Mouse (Mus musculus): ENCODE data around the gene Bloc1s6. TPM values are rescaled to one million over a fixed set of nuclear protein-coding genes. Genes with fewer than 3 reads are reported as not detected.

Bloc1s6 gene
- polyA plus RNA-seq, 2 experiments, result 38.5 to 40.6 TPM

GRCm38 (mm10) chr2:122716301-122716842 lies 21.9 kb upstream of the Bloc1s6 start:
- WGBS, result 89% methylated on average over 3 of the region's 3 CpGs
- TF ChIP-seq POLR2A (IDR thresholded peaks at IDR 0.05; ENCODE audit: borderline replicate concordance, extremely low read depth, insufficient read depth, insufficient read length), result no peak
- ATAC-seq (ENCODE audit: low FRiP score, low read depth), result no peak

GRCm38 (mm10) chr2:122719232-122719631 lies 19.1 kb upstream of the Bloc1s6 start:
- Histone ChIP-seq H3K9me3 (ENCODE audit: control insufficient read depth, low read length) (no peaks in the 10 kb centered on the region), H3K27me3 (ENCODE audit: control insufficient read depth, insufficient read depth, low read length) (no peaks in the 10 kb centered on the region), H3K36me3 (ENCODE audit: control insufficient read depth, insufficient read depth, low read length) (no peaks in the 10 kb centered on the region), H3K4me1 (ENCODE audit: control insufficient read depth, insufficient read depth, low read length) (no peaks in the 10 kb centered on the region), H3K9ac (ENCODE audit: low read depth, low read length, severe bottlenecking) (no peak overlapping the region), H3K4me3 (replicated peaks; ENCODE audit: low read length) (no peak overlapping the region), H3K27ac (replicated peaks; ENCODE audit: low read depth, low read length) (no peak overlapping the region), H3K4me2 (replicated peaks; ENCODE audit: low read depth, low read length, severe bottlenecking) (no peak overlapping the region)
- TF ChIP-seq POLR2A (IDR thresholded peaks at IDR 0.05; ENCODE audit: borderline replicate concordance, extremely low read depth, insufficient read depth, insufficient read length), result no peak
- ATAC-seq (ENCODE audit: low FRiP score, low read depth), result no peak
- no peak for DNase-seq (ENCODE audit: low spot score)
- WGBS, result 70% methylated on average over 1 of the region's 1 CpGs

More at GRCm38 (mm10) chr2:122716301-122716842, 21.9 kb upstream of the Bloc1s6 start:
- no peak for DNase-seq (ENCODE audit: low spot score)
- Histone ChIP-seq H3K9me3 (ENCODE audit: control insufficient read depth, low read length) (no peaks in the 10 kb centered on the region), H3K4me3 (replicated peaks; ENCODE audit: low read length) (no peak overlapping the region), H3K4me1 (ENCODE audit: control insufficient read depth, insufficient read depth, low read length) (no peaks in the 10 kb centered on the region), H3K27me3 (ENCODE audit: control insufficient read depth, insufficient read depth, low read length) (no peaks in the 10 kb centered on the region), H3K27ac (replicated peaks; ENCODE audit: low read depth, low read length) (no peak overlapping the region), H3K36me3 (ENCODE audit: control insufficient read depth, insufficient read depth, low read length) (no peaks in the 10 kb centered on the region), H3K9ac (ENCODE audit: low read depth, low read length, severe bottlenecking) (no peak overlapping the region), H3K4me2 (replicated peaks; ENCODE audit: low read depth, low read length, severe bottlenecking) (no peak overlapping the region)

- TF ChIP-seq POLR2A (IDR thresholded peaks at IDR 0.05; ENCODE audit: borderline replicate concordance, extremely low read depth, insufficient read depth, insufficient read length), result no peak
- WGBS, result 70% methylated on average over 3 of the region's 3 CpGs
These were observed 17.7 kb upstream of the Bloc1s6 start for GRCm38 (mm10) chr2:122720564-122720963.

GRCm38 (mm10) chr2:122725604-122726003 lies 12.7 kb upstream of the Bloc1s6 start:
- H3K4me1 ChIP-seq (ENCODE audit: control insufficient read depth, insufficient read depth, low read length), result no peaks in the 10 kb centered on the region
- DNase-seq (ENCODE audit: low spot score) (no peak), ATAC-seq (ENCODE audit: low FRiP score, low read depth) (no peak)
- H3K9ac ChIP-seq (ENCODE audit: low read depth, low read length, severe bottlenecking), result no peak overlapping the region
- no peak overlapping the region for H3K4me3 ChIP-seq (replicated peaks; ENCODE audit: low read length)
- no peak overlapping the region for H3K27ac ChIP-seq (replicated peaks; ENCODE audit: low read depth, low read length)
- H3K9me3 ChIP-seq (ENCODE audit: control insufficient read depth, low read length), result no peaks in the 10 kb centered on the region
- H3K36me3 ChIP-seq (ENCODE audit: control insufficient read depth, insufficient read depth, low read length), result no peaks in the 10 kb centered on the region
- no peaks in the 10 kb centered on the region for H3K27me3 ChIP-seq (ENCODE audit: control insufficient read depth, insufficient read depth, low read length)
- 60% methylated on average over 10 of the region's 10 CpGs for WGBS
- TF ChIP-seq POLR2A (IDR thresholded peaks at IDR 0.05; ENCODE audit: borderline replicate concordance, extremely low read depth, insufficient read depth, insufficient read length), result no peak
- H3K4me2 ChIP-seq (replicated peaks; ENCODE audit: low read depth, low read length, severe bottlenecking), result no peak overlapping the region

More at GRCm38 (mm10) chr2:122720564-122720963, 17.7 kb upstream of the Bloc1s6 start:
- Histone ChIP-seq H3K27ac (replicated peaks; ENCODE audit: low read depth, low read length) (no peak overlapping the region), H3K9me3 (ENCODE audit: control insufficient read depth, low read length) (no peaks in the 10 kb centered on the region), H3K4me2 (replicated peaks; ENCODE audit: low read depth, low read length, severe bottlenecking) (no peak overlapping the region), H3K36me3 (ENCODE audit: control insufficient read depth, insufficient read depth, low read length) (no peaks in the 10 kb centered on the region), H3K27me3 (ENCODE audit: control insufficient read depth, insufficient read depth, low read length) (no peaks in the 10 kb centered on the region), H3K4me3 (replicated peaks; ENCODE audit: low read length) (no peak overlapping the region), H3K9ac (ENCODE audit: low read depth, low read length, severe bottlenecking) (no peak overlapping the region), H3K4me1 (ENCODE audit: control insufficient read depth, insufficient read depth, low read length) (no peaks in the 10 kb centered on the region)
- ATAC-seq (ENCODE audit: low FRiP score, low read depth), result no peak
- no peak for DNase-seq (ENCODE audit: low spot score)

GRCm38 (mm10) chr2:122731456-122731855 lies 6.8 kb upstream of the Bloc1s6 start:
- no peak overlapping the region for H3K4me3 ChIP-seq (replicated peaks; ENCODE audit: low read length)
- no peak overlapping the region for H3K4me2 ChIP-seq (replicated peaks; ENCODE audit: low read depth, low read length, severe bottlenecking)
- no peaks in the 10 kb centered on the region for H3K36me3 ChIP-seq (ENCODE audit: control insufficient read depth, insufficient read depth, low read length)
- H3K9ac ChIP-seq (ENCODE audit: low read depth, low read length, severe bottlenecking), result no peak overlapping the region
- no peak for TF ChIP-seq POLR2A (IDR thresholded peaks at IDR 0.05; ENCODE audit: borderline replicate concordance, extremely low read depth, insufficient read depth, insufficient read length)
- no peaks in the 10 kb centered on the region for H3K9me3 ChIP-seq (ENCODE audit: control insufficient read depth, low read length)
- no peaks in the 10 kb centered on the region for H3K4me1 ChIP-seq (ENCODE audit: control insufficient read depth, insufficient read depth, low read length)
- no peak overlapping the region for H3K27ac ChIP-seq (replicated peaks; ENCODE audit: low read depth, low read length)
- DNase-seq (ENCODE audit: low spot score) (no peak), ATAC-seq (ENCODE audit: low FRiP score, low read depth) (no peak)
- WGBS, result 90% methylated on average over 2 of the region's 2 CpGs
- H3K27me3 ChIP-seq (ENCODE audit: control insufficient read depth, insufficient read depth, low read length), result no peaks in the 10 kb centered on the region

Data from limb, embryonic 14.5 days (tissue).